Mouse (Mus musculus) stomach, postnatal 0 days (tissue): ENCODE measurements around the gene Col13a1. TPM values are rescaled to one million over a fixed set of nuclear protein-coding genes. Genes with fewer than 3 reads are reported as not detected.

Experiments
- ATAC-seq: fragments of 200-750 bp; cut with Nextera tagmentation; 2 replicates; pipeline ENCODE4 v1.8.0; 2017; ENCODE audit not compliant: low FRiP score, low TSS enrichment
- DNase-seq: peaks from one replicate; pipeline ENCODE4 v3.0.0-alpha.2; 2016; ENCODE audit warnings: low spot score
- H3K27ac ChIP-seq: fragments of 300-500 bp; sonication (generic); replicated peaks from 2 replicates; pipeline ENCODE4 v1.5.1; 2014; ENCODE audit warnings: mild to moderate bottlenecking, control low read depth
- H3K27me3 ChIP-seq: fragments of 300-500 bp; sonication (generic); 2 replicates; pipeline ENCODE4 v1.6.1; 2014; ENCODE audit warnings: low read length; ENCODE audit not compliant: control insufficient read depth, insufficient read depth
- H3K36me3 ChIP-seq: fragments of 300-500 bp; sonication (generic); 2 replicates; pipeline ENCODE4 v1.6.1; 2014; ENCODE audit warnings: low read length, mixed read lengths; ENCODE audit not compliant: control insufficient read depth, insufficient read depth
- H3K4me1 ChIP-seq: fragments of 300-500 bp; sonication (generic); replicated peaks from 2 replicates; pipeline ENCODE4 v1.6.1; 2014; ENCODE audit warnings: antibody characterized with exemption; ENCODE audit not compliant: control insufficient read depth, insufficient read depth
- H3K4me2 ChIP-seq: fragments of 300-500 bp; sonication (generic); replicated peaks from 2 replicates; pipeline ENCODE4 v1.6.1; 2014; ENCODE audit warnings: low read depth, mild to moderate bottlenecking, control low read depth, moderate library complexity
- H3K4me3 ChIP-seq: fragments of 300-500 bp; sonication (generic); 2 replicates; pipeline ENCODE4 v1.5.1; 2014; ENCODE audit warnings: low read depth, low read length, control low read depth
- H3K9ac ChIP-seq: fragments of 300-500 bp; sonication (generic); 2 replicates; pipeline ENCODE4 v1.6.1; 2014; ENCODE audit warnings: mild to moderate bottlenecking, low read length, control low read depth, mixed read lengths
- H3K9me3 ChIP-seq: fragments of 300-500 bp; sonication (generic); 2 replicates; pipeline ENCODE4 v1.6.1; 2016; ENCODE audit warnings: low read length; ENCODE audit not compliant: control insufficient read depth
- CTCF ChIP-seq: IDR thresholded peaks from 2 replicates; pipeline ENCODE4 v1.5.1; 2016; ENCODE audit warnings: antibody characterized with exemption, low read depth, mild to moderate bottlenecking, moderate library complexity
- EP300 ChIP-seq: optimal IDR thresholded peaks from 2 replicates; pipeline ENCODE3; 2016; ENCODE audit warnings: antibody characterized with exemption
- WGBS: fragments of 180-500 bp; shearing (Covaris S2); extraction: QIAGEN DNeasy Blood & Tissue Kit; methylation state at CpG from one replicate; pipeline ENCODE4 v1.1.7; 2014; 5-methylcytosine and 5-hydroxymethylcytosine counted together
- polyA plus RNA-seq: library from polyadenylated mRNA; unstranded; fragments of >200 nt; fragmentation: Nextera tagmentation; extraction: Ambion mirVana; gene quantifications from 2 replicates; pipeline ENCODE4 v1.2.1, GENCODE M21; 2015

Gene Col13a1
- 2.3 and 3.3 TPM in 2 replicates for polyA plus RNA-seq

- Histone ChIP-seq H3K4me2 (peak within 1 kb of the TSS; percentile 74), H3K27ac (no peak within 1 kb of the TSS)
Measured at GRCm38 (mm10) chr10:61978866-61979340, at the start of gene Col13a1. Gene Col13a1, minus strand, starts transcription at chr10:61979108.

DNA sequence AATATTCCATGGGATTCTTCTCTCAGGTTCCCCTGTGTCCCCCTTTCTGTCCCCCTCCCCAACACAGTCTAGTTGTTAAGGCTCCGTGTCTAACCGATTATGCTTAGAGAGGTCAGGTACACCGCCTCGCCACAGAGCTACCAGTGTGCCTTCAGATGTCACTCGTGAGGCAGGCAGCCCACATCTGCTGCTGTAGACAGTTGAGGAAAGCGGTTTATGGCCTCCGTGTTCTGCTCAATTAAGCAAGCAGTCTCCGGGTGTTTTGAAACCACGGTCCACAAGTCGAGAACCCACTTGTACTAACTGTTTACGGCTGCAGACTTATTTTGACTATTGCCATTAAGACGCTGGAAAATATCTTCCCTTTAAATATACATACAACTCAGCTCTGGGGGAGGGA, 48.8 kb upstream of the Col13a1 start:
- H3K27ac ChIP-seq, result no peak overlapping the region
- H3K4me3 ChIP-seq, result no peak overlapping the region
- ATAC-seq, result no peak
- H3K9ac ChIP-seq, result no peak overlapping the region
- TF ChIP-seq CTCF, result no peak
- TF ChIP-seq EP300, result no peak
- no peak overlapping the region for H3K4me2 ChIP-seq
- no peak for DNase-seq
- H3K9me3 ChIP-seq, result no peaks in the 10 kb centered on the region
- WGBS, result 62% methylated on average over 12 of the region's 12 CpGs
- H3K27me3 ChIP-seq, result no peaks in the 10 kb centered on the region
- no peaks in the 10 kb centered on the region for H3K36me3 ChIP-seq
- H3K4me1 ChIP-seq, result no peaks in the 10 kb centered on the region

More at GRCm38 (mm10) chr10:61978866-61979340, at the start of gene Col13a1:
- Histone ChIP-seq H3K27me3 (peaks cover 12% of the 10 kb centered on the region; the same call in 1 of the 2 replicates), H3K4me1 (0 out of 2 replicates have a peak, but pooled peaks cover 2% of the 10 kb centered on the region), H3K4me3 (peak within 1 kb of the TSS; percentile 45), H3K9me3 (no peaks in the 10 kb centered on the region), H3K36me3 (no peaks in the 10 kb centered on the region), H3K9ac (peak within 1 kb of the TSS; percentile 43)
- ATAC-seq (no peak), DNase-seq (peak; percentile 26)
- no peak for TF ChIP-seq EP300
- 1% methylated on average over 39 of the region's 41 CpGs for WGBS

GRCm38 (mm10) chr10:62023821-62024551, 45.1 kb upstream of the Col13a1 start:
- WGBS, result 40% methylated on average over 19 of the region's 19 CpGs
- TF ChIP-seq EP300 (no peak), CTCF (no peak)
- no peaks in the 10 kb centered on the region for H3K27me3 ChIP-seq
- no peak overlapping the region for H3K4me2 ChIP-seq
- H3K9me3 ChIP-seq, result no peaks in the 10 kb centered on the region
- DNase-seq (no peak), ATAC-seq (no peak)
- no peak overlapping the region for H3K4me3 ChIP-seq
- no peaks in the 10 kb centered on the region for H3K36me3 ChIP-seq
- H3K27ac ChIP-seq, result no peak overlapping the region
- no peaks in the 10 kb centered on the region for H3K4me1 ChIP-seq
- no peak overlapping the region for H3K9ac ChIP-seq

- ATAC-seq (no peak), DNase-seq (no peak)
- Histone ChIP-seq H3K9ac (no peak overlapping the region), H3K4me1 (no peaks in the 10 kb centered on the region), H3K9me3 (no peaks in the 10 kb centered on the region), H3K36me3 (no peaks in the 10 kb centered on the region), H3K4me3 (no peak overlapping the region), H3K27ac (no peak overlapping the region), H3K27me3 (no peaks in the 10 kb centered on the region), H3K4me2 (no peak overlapping the region)
- WGBS, result 29% methylated on average over 6 of the region's 7 CpGs
- TF ChIP-seq EP300 (no peak), CTCF (no peak)
Measured at GRCm38 (mm10) chr10:62020068-62020620, 41.2 kb upstream of the Col13a1 start.

GRCm38 (mm10) chr10:62019386-62020067, 40.6 kb upstream of the Col13a1 start:
- WGBS, result 24% methylated on average over 14 of the region's 16 CpGs
- ATAC-seq, result no peak
- H3K27ac ChIP-seq, result no peak overlapping the region

More at GRCm38 (mm10) chr10:62019386-62020067, 40.6 kb upstream of the Col13a1 start:
- TF ChIP-seq EP300 (no peak), CTCF (no peak)
- Histone ChIP-seq H3K9me3 (no peaks in the 10 kb centered on the region), H3K27me3 (no peaks in the 10 kb centered on the region), H3K4me3 (no peak overlapping the region), H3K4me2 (no peak overlapping the region), H3K9ac (no peak overlapping the region), H3K36me3 (no peaks in the 10 kb centered on the region), H3K4me1 (no peaks in the 10 kb centered on the region)
- no peak for DNase-seq
